Mouse (Mus musculus): Measurements from ENCODE around the gene Slc16a13.
A peak's percentile ranks its signal among the peaks of the same experiment; 100 is the strongest.

DNA sequence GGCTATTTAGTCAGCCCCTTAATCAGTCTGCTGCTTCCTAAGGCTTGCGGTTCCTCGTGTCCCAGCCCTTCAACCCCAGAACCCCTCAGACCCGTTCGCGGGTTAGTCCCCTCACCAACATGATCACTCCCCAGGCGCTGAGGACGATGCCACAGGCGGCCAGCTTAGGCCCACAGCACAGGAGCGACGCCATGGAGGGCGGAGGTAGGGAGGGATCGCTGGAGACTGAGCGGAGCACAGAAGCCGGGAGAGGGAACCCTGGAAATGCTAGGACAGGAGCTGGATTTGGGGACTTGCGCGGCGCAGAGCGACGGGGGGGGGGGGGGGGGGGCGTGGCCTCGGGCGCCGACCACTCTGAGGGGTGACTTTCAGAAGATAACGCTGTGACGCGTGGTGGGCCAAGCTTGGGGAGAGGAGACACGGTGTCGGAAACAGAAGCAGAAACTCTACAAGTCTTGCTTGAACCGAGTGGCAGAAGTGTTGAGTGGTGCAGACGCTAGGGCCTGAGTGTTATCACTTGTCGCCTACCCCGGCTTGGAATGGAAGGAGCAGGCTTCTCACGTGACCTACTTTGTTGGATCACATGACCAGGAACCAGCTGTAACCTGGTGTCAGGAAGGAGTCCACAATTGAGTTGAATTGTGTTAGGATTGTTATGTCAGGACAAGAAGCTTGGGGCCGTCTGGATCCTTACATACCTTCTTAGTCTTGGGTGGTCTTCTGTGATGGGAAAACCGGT is 18.8 kb upstream of the Slc16a13 start, which contains the start of the genes Gm21988 and Rnasek:
- TF ChIP-seq CTCF (IDR thresholded peaks at IDR 0.05; ENCODE audit: low read depth) (no peak), EP300 (IDR thresholded peaks at IDR 0.05; ENCODE audit: low read depth) (peak; percentile 12; the same call in 1 of the 2 replicates)

Data from liver, postnatal 0 days (tissue).